ENCODE assay signal across 8 mouse cellular contexts in the genomic region with DNA sequence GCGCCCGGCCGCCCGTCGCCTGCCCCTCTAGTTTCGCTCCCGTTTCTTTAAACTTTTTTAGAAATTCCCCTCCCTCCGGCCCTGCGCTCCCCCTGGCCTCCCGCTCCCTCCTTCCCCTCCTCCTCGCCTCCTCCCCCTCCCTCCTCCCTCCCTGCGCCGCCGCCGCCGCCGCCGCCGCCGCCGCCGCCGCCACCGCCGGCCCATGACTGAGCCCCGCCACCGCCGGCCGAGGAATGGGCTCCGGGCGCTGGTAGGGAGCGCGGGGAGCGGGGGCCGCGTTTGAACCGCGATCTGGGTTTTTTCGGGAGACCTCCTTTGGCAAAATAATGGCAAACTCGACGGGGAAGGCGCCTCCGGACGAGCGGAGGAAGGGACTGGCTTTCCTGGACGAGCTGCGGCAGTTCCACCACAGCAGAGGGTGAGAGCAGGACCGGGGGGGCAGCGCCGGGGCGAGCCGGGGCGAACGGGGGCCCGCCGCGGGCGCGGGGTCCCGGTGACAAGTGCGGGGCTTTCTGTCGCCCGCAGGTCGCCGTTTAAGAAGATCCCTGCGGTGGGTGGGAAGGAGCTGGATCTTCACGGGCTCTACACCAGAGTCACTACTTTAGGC. TPM values are rescaled to one million over a fixed set of nuclear protein-coding genes. Genes with fewer than 3 reads are reported as not detected.
A peak's percentile ranks its signal among the peaks of the same experiment; 100 is the strongest.
DNase-seq lines count a peak whose midpoint lies in the region; ATAC-seq and TF ChIP-seq lines count a peak whose summit lies in the region.

Arid2 (plus strand) TSS at position 150 of the 607 bp plus-strand sequence.

- no peaks in the 10 kb centered on the region for H3K27me3 ChIP-seq in forebrain, postnatal 0 days (ENCODE audit: insufficient read depth, low read length)

- H3K4me1 ChIP-seq in forebrain, postnatal 0 days (ENCODE audit: insufficient read depth): peaks cover 18% of the 10 kb centered on the region; the same call in 1 of the 2 replicates

- peak within 1 kb of the TSS; percentile 97 for H3K4me3 ChIP-seq in forebrain, postnatal 0 days (ENCODE audit: low read depth, low read length)

- no peaks in the 10 kb centered on the region for H3K9me3 ChIP-seq in forebrain, postnatal 0 days (ENCODE audit: low read length)

- TF ChIP-seq CTCF in forebrain, postnatal 0 days (IDR thresholded peaks at IDR 0.05; ENCODE audit: low read depth): no peak

- 2% methylated on average over 44 of the region's 67 CpGs for WGBS in forebrain, postnatal 0 days

- peak within 1 kb of the TSS; percentile 78 for H3K4me2 ChIP-seq in forebrain, postnatal 0 days (ENCODE audit: low read depth)

- peak within 1 kb of the TSS; percentile 100 for H3K27ac ChIP-seq in forebrain, postnatal 0 days (ENCODE audit: low read depth, low read length)

- H3K9ac ChIP-seq in forebrain, postnatal 0 days: peak within 1 kb of the TSS; percentile 93

- peak; percentile 10; the same call in 1 of the 2 replicates for ATAC-seq in forebrain, postnatal 0 days

- DNase-seq in ES-CJ7 (ENCODE audit: low read depth, low spot score): peak; percentile 47
- DNase-seq in cerebellum, adult 18-20 months: peak; percentile 62 to 79
- DNase-seq in forebrain, postnatal 0 days: peak; percentile 70
- peak; percentile 77 for DNase-seq in heart, postnatal 4 days
- DNase-seq in layer of hippocampus, adult 9-11 months: peak; percentile 42
- DNase-seq in lung, postnatal 10 days: peak; percentile 79
- peak; percentile 59 for DNase-seq in ovary, postnatal 14 days (ENCODE audit: low spot score)
- peak; percentile 84 for DNase-seq in thymus, postnatal 4 days

- H3K36me3 ChIP-seq in forebrain, postnatal 0 days (ENCODE audit: insufficient read depth): no peaks in the 10 kb centered on the region

RNA-seq across cellular contexts. Expression of gene Arid2, which starts in this region (rescaled TPM):
- total RNA-seq in forebrain, postnatal 0 days (2014; rRNA removed): 32.2 and 49.9 TPM in 2 replicates
- polyA plus RNA-seq in forebrain, postnatal 0 days (2015; fragmentation: Nextera tagmentation; extraction: Ambion mirVana): 7.8 and 10.7 TPM in 2 replicates
- 10 to 100 TPM; 42.9 to 47.6 TPM for total RNA-seq in heart, postnatal 4 days (2021)

Comparison
In these comparisons a context has a peak if more than half of its experiments do, and no peak if none do; other contexts are left out.
1. Peak in every context shown above with its lines: DNase-seq, ATAC-seq, H3K4me3 ChIP-seq and H3K27ac ChIP-seq.